Mouse (Mus musculus) limb, embryonic 10.5 days (tissue): ENCODE data around the gene Kcnma1. TPM values are rescaled to one million over a fixed set of nuclear protein-coding genes. Genes with fewer than 3 reads are reported as not detected.
A peak's percentile ranks its signal among the peaks of the same experiment; 100 is the strongest.

Source experiments
- DNase-seq: peaks from one replicate; pipeline ENCODE4 v3.0.0-alpha.2; 2017; ENCODE audit warnings: low spot score
- H3K27ac ChIP-seq: fragments of 300-500 bp; sonication (generic); 2 replicates; pipeline ENCODE4 v1.5.1; 2016; ENCODE audit warnings: mild to moderate bottlenecking
- H3K27me3 ChIP-seq: fragments of 300-500 bp; sonication (generic); 2 replicates; pipeline ENCODE4 v1.6.1; 2016; ENCODE audit warnings: low read depth, mild to moderate bottlenecking; ENCODE audit not compliant: poor library complexity, severe bottlenecking
- H3K36me3 ChIP-seq: fragments of 300-500 bp; sonication (generic); 2 replicates; pipeline ENCODE4 v1.6.1; 2016; ENCODE audit warnings: mild to moderate bottlenecking, moderate library complexity
- H3K4me1 ChIP-seq: fragments of 300-500 bp; sonication (generic); 2 replicates; pipeline ENCODE4 v1.6.1; 2016
- H3K4me3 ChIP-seq: fragments of 300-500 bp; sonication (generic); 2 replicates; pipeline ENCODE4 v1.5.1; 2016; ENCODE audit warnings: mild to moderate bottlenecking, moderate library complexity
- H3K9me3 ChIP-seq: fragments of 300-500 bp; sonication (generic); replicated peaks from 2 replicates; pipeline ENCODE4 v1.6.1; 2016; ENCODE audit warnings: mild to moderate bottlenecking
- WGBS: fragments of 180-500 bp; shearing (Covaris S2); methylation state at CpG from one replicate; pipeline ENCODE4 v1.1.7; 2016; 5-methylcytosine and 5-hydroxymethylcytosine counted together
- polyA plus RNA-seq: library from polyadenylated mRNA; unstranded; fragments of >200 nt; fragmentation: Nextera tagmentation; extraction: Ambion mirVana; gene quantifications from 2 replicates; pipeline ENCODE4 v1.2.1, GENCODE M21; 2016

The Kcnma1 gene
- polyA plus RNA-seq, 1 experiment from 2014 or later: 0.86 TPM

DNA sequence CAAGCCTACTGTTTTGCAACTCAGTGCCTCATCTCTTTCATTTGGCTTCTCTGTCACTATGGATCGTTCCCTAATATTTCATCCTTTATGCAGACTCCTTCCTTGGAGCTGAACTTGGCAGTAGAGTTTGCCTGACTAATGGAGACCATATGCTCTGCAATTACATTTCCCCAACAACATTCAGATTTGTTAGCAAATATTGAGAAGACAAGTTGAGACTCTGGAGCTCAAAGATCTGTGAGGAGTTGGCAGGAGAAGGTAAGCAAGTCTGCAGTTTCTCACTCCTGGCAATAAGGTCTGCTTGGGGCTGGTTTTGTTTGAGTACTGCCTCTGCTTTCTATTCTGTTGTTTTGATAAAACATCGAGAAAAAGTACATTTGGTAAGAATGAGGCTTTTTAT, 723.7 kb downstream of the Kcnma1 start:
- H3K27ac ChIP-seq: no peak overlapping the region
- WGBS: 82% methylated on average over 2 of the region's 2 CpGs
- H3K4me3 ChIP-seq: no peak overlapping the region
- no peaks in the 10 kb centered on the region for H3K9me3 ChIP-seq
- peaks cover 18% of the 10 kb centered on the region for H3K4me1 ChIP-seq
- no peaks in the 10 kb centered on the region for H3K27me3 ChIP-seq
- no peaks in the 10 kb centered on the region for H3K36me3 ChIP-seq
- DNase-seq: no peak

DNA sequence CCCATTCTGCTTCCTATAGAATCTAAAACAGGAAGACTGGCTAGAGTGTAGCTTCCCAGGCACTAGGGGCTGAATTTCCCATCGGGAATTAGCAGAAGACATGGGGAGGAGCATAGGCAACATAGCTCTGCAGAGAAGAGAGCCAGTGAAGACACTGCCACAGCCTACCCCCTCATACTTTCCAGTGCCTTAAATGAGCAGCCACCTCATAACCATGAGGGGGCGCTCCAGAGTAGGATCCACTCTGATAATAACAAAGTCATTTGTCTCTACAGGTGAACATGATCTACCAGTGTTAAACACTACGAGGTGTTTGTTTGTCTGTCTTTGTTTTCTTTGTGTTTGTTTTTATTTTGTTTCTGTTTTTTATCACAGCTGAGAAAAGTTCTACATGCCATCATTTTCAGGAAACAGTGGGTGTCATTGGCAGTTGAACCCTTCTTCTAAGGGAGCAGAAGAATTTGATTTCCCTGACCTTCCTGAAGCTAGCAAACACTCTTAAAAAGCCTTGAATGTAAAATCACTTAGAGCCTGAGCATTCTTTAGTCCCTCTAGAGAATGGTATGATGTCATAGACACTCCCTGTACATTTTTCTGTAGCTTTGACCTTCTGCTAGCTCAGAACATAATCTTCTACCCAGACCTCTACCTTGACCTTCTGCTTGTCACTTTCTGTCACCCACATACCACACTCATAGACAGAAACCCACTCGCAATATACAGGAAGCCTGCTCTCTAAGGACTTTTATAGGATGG, 747.6 kb downstream of the Kcnma1 start:
- Histone ChIP-seq H3K4me3 (no peak overlapping the region), H3K4me1 (no peaks in the 10 kb centered on the region), H3K36me3 (no peaks in the 10 kb centered on the region), H3K9me3 (no peaks in the 10 kb centered on the region), H3K27me3 (no peaks in the 10 kb centered on the region), H3K27ac (no peak overlapping the region)
- WGBS: 53% methylated on average over 4 of the region's 4 CpGs
- DNase-seq: no peak

DNA sequence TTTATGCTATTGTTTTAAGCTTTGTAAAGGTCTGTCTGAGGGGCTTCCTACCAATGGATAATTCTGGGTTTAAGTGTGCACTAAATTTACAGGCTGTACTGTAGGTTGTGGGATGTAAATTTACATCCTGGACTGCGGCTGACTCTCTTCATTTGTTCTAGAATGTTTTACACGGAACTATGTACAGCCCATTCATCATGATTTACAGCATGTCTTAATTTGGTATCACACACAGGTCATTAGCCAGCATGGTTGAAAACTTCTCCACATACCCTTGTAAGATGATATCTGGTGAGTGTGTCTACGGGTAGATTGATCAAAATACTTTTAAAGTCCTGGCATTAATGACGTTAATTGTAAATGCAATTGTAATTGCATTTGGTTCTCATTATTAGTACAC, 761.1 kb downstream of the Kcnma1 start:
- peaks cover 3% of the 10 kb centered on the region; the same call in 1 of the 2 replicates for H3K4me1 ChIP-seq
- 70% methylated on average over 4 of the region's 4 CpGs for WGBS

DNA sequence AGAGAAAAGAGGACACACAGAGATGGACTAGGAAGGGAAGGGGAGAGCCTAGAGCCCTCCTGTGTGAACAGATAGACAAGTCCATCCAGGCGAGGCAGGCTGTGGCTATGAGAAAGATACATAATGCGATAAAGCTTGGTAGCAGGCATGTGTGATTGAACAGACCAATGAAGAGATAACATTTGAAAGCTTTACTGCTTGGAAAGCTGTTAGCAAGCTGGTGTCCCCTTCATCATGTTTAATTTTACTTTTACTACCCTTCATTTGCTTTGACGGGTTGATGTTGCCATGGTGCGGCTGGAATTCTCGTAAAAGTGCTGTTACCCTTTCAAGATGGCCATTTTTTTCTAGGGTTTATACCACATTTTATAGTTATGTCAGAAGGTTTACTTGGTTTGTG, 769.8 kb downstream of the Kcnma1 start:
- no peaks in the 10 kb centered on the region for H3K9me3 ChIP-seq
- peaks cover 18% of the 10 kb centered on the region for H3K27me3 ChIP-seq
- no peak overlapping the region for H3K4me3 ChIP-seq
- H3K4me1 ChIP-seq: peaks cover 16% of the 10 kb centered on the region
- H3K36me3 ChIP-seq: no peaks in the 10 kb centered on the region
- H3K27ac ChIP-seq: 0 out of 2 replicates have a peak overlapping the region, but pooled peaks have one; percentile 28
- peak; percentile 64 for DNase-seq
- 35% methylated on average over 5 of the region's 5 CpGs for WGBS

More for the DNA sequence above, 761.1 kb downstream of the Kcnma1 start:
- Histone ChIP-seq H3K36me3 (no peaks in the 10 kb centered on the region), H3K4me3 (no peak overlapping the region), H3K27ac (no peak overlapping the region), H3K9me3 (no peaks in the 10 kb centered on the region), H3K27me3 (peaks cover 4% of the 10 kb centered on the region; the same call in 1 of the 2 replicates)
- DNase-seq: no peak

DNA sequence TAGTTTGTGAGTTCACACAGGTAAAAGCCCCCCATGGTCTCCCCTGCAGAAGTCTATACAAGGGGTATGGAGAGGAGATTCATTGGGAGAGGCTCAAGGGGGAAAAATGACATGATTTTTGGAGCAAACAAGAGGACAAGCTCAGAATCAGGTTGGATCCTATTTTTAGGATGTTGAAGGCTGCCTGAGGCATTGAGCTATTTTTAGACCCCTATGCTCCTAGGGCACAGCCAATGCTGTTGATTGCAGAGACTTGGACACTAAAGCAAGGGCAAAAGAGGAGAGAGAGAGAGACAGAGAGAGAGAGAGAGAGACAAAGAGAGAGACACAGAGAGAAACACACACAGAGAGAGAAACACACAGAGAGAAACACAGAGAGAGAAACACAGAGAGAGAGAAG, 770.4 kb downstream of the Kcnma1 start:
- H3K36me3 ChIP-seq: no peaks in the 10 kb centered on the region
- peaks cover 16% of the 10 kb centered on the region for H3K4me1 ChIP-seq
- no peak overlapping the region for H3K4me3 ChIP-seq
- DNase-seq: no peak
- peaks cover 15% of the 10 kb centered on the region for H3K27me3 ChIP-seq
- no peaks in the 10 kb centered on the region for H3K9me3 ChIP-seq
- no peak overlapping the region for H3K27ac ChIP-seq

Other genes starting within 250 kb of the Kcnma1 start
- gene Dlg5, start 231.4 kb upstream of the Kcnma1 start, polyA plus RNA-seq: 23.7 and 32.6 TPM in 2 replicates